ENCODE assay signal across 9 mouse cellular contexts in the genomic region with DNA sequence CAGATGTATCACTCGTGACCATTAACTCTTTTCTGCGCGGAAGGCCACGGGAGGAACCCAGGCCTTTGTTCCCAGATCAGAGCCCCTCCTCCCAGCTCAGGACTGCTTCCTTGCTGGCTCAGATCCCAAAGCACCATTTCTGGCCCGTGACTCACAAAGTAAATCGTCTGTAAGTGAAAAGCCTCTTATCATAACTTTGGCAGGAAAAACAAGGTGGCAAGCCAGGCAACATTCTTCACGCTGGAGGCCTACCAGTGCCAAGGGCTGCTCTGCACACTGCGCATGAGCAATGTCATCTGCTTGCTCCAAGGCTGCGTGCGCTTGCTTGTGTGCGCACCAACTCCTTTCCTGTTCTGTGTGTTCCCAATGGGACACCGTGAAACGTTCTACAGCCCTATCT. TPM values are rescaled to one million over a fixed set of nuclear protein-coding genes. Genes with fewer than 3 reads are reported as not detected.
DNase-seq lines count a peak whose midpoint lies in the region; ATAC-seq and TF ChIP-seq lines count a peak whose summit lies in the region.
"Had no signal": no experiment of that assay in that cellular context is flagged by ENCODE, and none has a peak within 500 bp of the region (broad histone marks: within the 10 kb centered on the region; RNA-seq: fewer than 3 reads in every experiment).

No protein-coding gene starts in this region.

- no peak overlapping the region for H3K4me2 ChIP-seq in midbrain, embryonic 13.5 days (replicated peaks)
- H3K4me2 ChIP-seq in midbrain, embryonic 11.5 days, result no peak overlapping the region
- H3K4me2 ChIP-seq: neural tube, embryonic 12.5 days had no signal

- WGBS in midbrain, embryonic 13.5 days, result 55% methylated on average over 13 of the region's 13 CpGs
- 66% methylated on average over 13 of the region's 13 CpGs for WGBS in midbrain, embryonic 11.5 days
- WGBS in heart, embryonic 10.5 days, result 33% methylated on average over 13 of the region's 13 CpGs
- WGBS in lung, adult 2 months, result 11% methylated on average over 13 of the region's 13 CpGs
- 8% methylated on average over 13 of the region's 13 CpGs for WGBS in small intestine, adult 2 months

- peak; percentile 33; the same call in 1 of the 2 replicates for TF ChIP-seq POLR2A in cortical plate, adult 2 months (IDR thresholded peaks at IDR 0.05; ENCODE audit: extremely low read depth, insufficient read depth, low read length)
- TF ChIP-seq POLR2A in lung, adult 2 months (IDR thresholded peaks at IDR 0.05; ENCODE audit: borderline replicate concordance, extremely low read depth, low read depth, low read length), result peak; percentile 70; the same call in 1 of the 2 replicates
- TF ChIP-seq POLR2A in small intestine, adult 2 months (IDR thresholded peaks at IDR 0.05; ENCODE audit: low read depth, low read length), result no peak

- no peaks in the 10 kb centered on the region for H3K36me3 ChIP-seq in midbrain, embryonic 13.5 days
- no peaks in the 10 kb centered on the region for H3K36me3 ChIP-seq in midbrain, embryonic 11.5 days (ENCODE audit: control insufficient read depth, insufficient read depth, low read length)
- no peaks in the 10 kb centered on the region for H3K36me3 ChIP-seq in heart, embryonic 10.5 days
- no peaks in the 10 kb centered on the region for H3K36me3 ChIP-seq in small intestine, adult 2 months (ENCODE audit: control insufficient read depth, insufficient read depth, low read length)
- H3K36me3 ChIP-seq: neural tube, embryonic 12.5 days had no signal

- TF ChIP-seq CTCF in cortical plate, adult 2 months (IDR thresholded peaks at IDR 0.05; ENCODE audit: extremely low read depth, insufficient read depth, low read length), result no peak
- TF ChIP-seq CTCF in lung, adult 2 months (IDR thresholded peaks at IDR 0.05; ENCODE audit: insufficient read depth, low read length), result no peak
- TF ChIP-seq CTCF in small intestine, adult 2 months (IDR thresholded peaks at IDR 0.05; ENCODE audit: extremely low read depth, insufficient read length, insufficient replicate concordance, low read depth, low read length), result no peak

- no peaks in the 10 kb centered on the region for H3K9me3 ChIP-seq in midbrain, embryonic 13.5 days
- H3K9me3 ChIP-seq in midbrain, embryonic 11.5 days (ENCODE audit: control insufficient read depth, low read length), result no peaks in the 10 kb centered on the region
- no peaks in the 10 kb centered on the region for H3K9me3 ChIP-seq in heart, embryonic 10.5 days
- H3K9me3 ChIP-seq: neural tube, embryonic 12.5 days had no signal

- ATAC-seq in midbrain, embryonic 13.5 days, result no peak
- no peak for ATAC-seq in midbrain, embryonic 11.5 days (ENCODE audit: low FRiP score)

- no peak overlapping the region for H3K4me3 ChIP-seq in midbrain, embryonic 13.5 days (replicated peaks)
- H3K4me3 ChIP-seq in midbrain, embryonic 11.5 days (ENCODE audit: low read depth, low read length), result no peak overlapping the region
- H3K4me3 ChIP-seq in cortical plate, adult 2 months (ENCODE audit: insufficient read depth, low read length), result no peak overlapping the region
- 0 out of 2 replicates have a peak overlapping the region, but pooled peaks have one; percentile 12 for H3K4me3 ChIP-seq in heart, embryonic 10.5 days
- no peak overlapping the region for H3K4me3 ChIP-seq in lung, adult 2 months (replicated peaks; ENCODE audit: extremely low read depth, low read depth, low read length)
- H3K4me3 ChIP-seq in small intestine, adult 2 months (ENCODE audit: low read depth, low read length), result no peak overlapping the region
- H3K4me3 ChIP-seq: neural tube, embryonic 12.5 days had no signal

- H3K9ac ChIP-seq in midbrain, embryonic 13.5 days (replicated peaks), result no peak overlapping the region
- no peak overlapping the region for H3K9ac ChIP-seq in midbrain, embryonic 11.5 days (ENCODE audit: low read length)
- H3K9ac ChIP-seq: neural tube, embryonic 12.5 days had no signal

- peak overlapping the region; percentile 32 for H3K27ac ChIP-seq in midbrain, embryonic 13.5 days
- H3K27ac ChIP-seq in midbrain, embryonic 11.5 days (ENCODE audit: low read depth, low read length), result no peak overlapping the region
- H3K27ac ChIP-seq in cortical plate, adult 2 months (ENCODE audit: insufficient read depth, low read length), result no peak overlapping the region
- peak overlapping the region; percentile 82 for H3K27ac ChIP-seq in heart, embryonic 10.5 days
- H3K27ac ChIP-seq in small intestine, adult 2 months (ENCODE audit: insufficient read depth, low read depth, low read length), result peak overlapping the region; percentile 6; the same call in 1 of the 2 replicates
- H3K27ac ChIP-seq: neural tube, embryonic 12.5 days had no signal

- H3K4me1 ChIP-seq in midbrain, embryonic 13.5 days (replicated peaks), result peaks cover 4% of the 10 kb centered on the region; the same call in 1 of the 2 replicates
- 0 out of 2 replicates have a peak, but pooled peaks cover 3% of the 10 kb centered on the region for H3K4me1 ChIP-seq in midbrain, embryonic 11.5 days (ENCODE audit: control insufficient read depth, insufficient read depth, low read length)
- H3K4me1 ChIP-seq in cortical plate, adult 2 months (ENCODE audit: control insufficient read depth, insufficient read depth, low read length), result peaks cover 2% of the 10 kb centered on the region; the same call in 1 of the 2 replicates
- peaks cover 18% of the 10 kb centered on the region for H3K4me1 ChIP-seq in heart, embryonic 10.5 days
- H3K4me1 ChIP-seq in lung, adult 2 months (ENCODE audit: control insufficient read depth, insufficient read depth, low read length), result peaks cover 6% of the 10 kb centered on the region; the same call in 1 of the 2 replicates
- peaks cover 3% of the 10 kb centered on the region; the same call in 1 of the 2 replicates for H3K4me1 ChIP-seq in small intestine, adult 2 months (ENCODE audit: control insufficient read depth, insufficient read depth, insufficient read length, low read length)

- no peaks in the 10 kb centered on the region for H3K27me3 ChIP-seq in midbrain, embryonic 13.5 days
- H3K27me3 ChIP-seq in midbrain, embryonic 11.5 days (ENCODE audit: control insufficient read depth, insufficient read depth, low read length), result no peaks in the 10 kb centered on the region
- H3K27me3 ChIP-seq in heart, embryonic 10.5 days (ENCODE audit: insufficient read depth, poor library complexity, severe bottlenecking), result peaks cover 7% of the 10 kb centered on the region
- H3K27me3 ChIP-seq in small intestine, adult 2 months (ENCODE audit: control insufficient read depth, insufficient read depth, low read length), result no peaks in the 10 kb centered on the region
- H3K27me3 ChIP-seq: neural tube, embryonic 12.5 days had no signal

- no peak for DNase-seq in midbrain, embryonic 11.5 days (ENCODE audit: low spot score, missing footprints)
- DNase-seq in heart, embryonic 10.5 days (ENCODE audit: low spot score), result peak; percentile 89
- peak; percentile 90 for DNase-seq in kidney, postnatal 14 days
- DNase-seq in lung, adult 2 months, result peak; percentile 89
- DNase-seq in spleen, adult 18-20 months, result no peak

RNA-seq across cellular contexts. Expression of a gene that starts 12.1 kb away (rescaled TPM):
- polyA plus RNA-seq in midbrain, embryonic 13.5 days (2015; fragmentation: Nextera tagmentation; extraction: Ambion mirVana), result 3.1 and 3.8 TPM in 2 replicates
- 5.5 and 6.0 TPM in 2 replicates for polyA plus RNA-seq in midbrain, embryonic 11.5 days (2014; fragmentation: Nextera tagmentation; extraction: Ambion mirVana)
- 6.7 and 7.5 TPM in 2 replicates for polyA plus RNA-seq in cortical plate, adult 2 months (2012; rRNA removed)
- polyA plus RNA-seq in heart, embryonic 10.5 days (2016; fragmentation: Nextera tagmentation; extraction: Ambion mirVana), result 9.5 and 10.2 TPM in 2 replicates
- 29.7 and 36.7 TPM in 2 replicates for polyA plus RNA-seq in lung, adult 2 months (2012; rRNA removed)
- 9.3 and 21.1 TPM in 2 replicates for polyA plus RNA-seq in small intestine, adult 2 months (2012; rRNA removed)

RNA-seq across cellular contexts. Expression of a gene that starts 44.8 kb away (rescaled TPM):
- polyA plus RNA-seq in midbrain, embryonic 13.5 days (2015; fragmentation: Nextera tagmentation; extraction: Ambion mirVana), result 53.9 and 61.4 TPM in 2 replicates
- polyA plus RNA-seq in midbrain, embryonic 11.5 days (2014; fragmentation: Nextera tagmentation; extraction: Ambion mirVana), result 17.1 and 18.8 TPM in 2 replicates
- 295 and 320 TPM in 2 replicates for polyA plus RNA-seq in cortical plate, adult 2 months (2012; rRNA removed)
- polyA plus RNA-seq in heart, embryonic 10.5 days (2016; fragmentation: Nextera tagmentation; extraction: Ambion mirVana), result 18.9 and 27.1 TPM in 2 replicates
- polyA plus RNA-seq in lung, adult 2 months (2012; rRNA removed), result 87.3 and 94.1 TPM in 2 replicates
- polyA plus RNA-seq in small intestine, adult 2 months (2012; rRNA removed), result 11.1 and 19.9 TPM in 2 replicates

RNA-seq across cellular contexts. Expression of a gene that starts 45.3 kb away (rescaled TPM):
- polyA plus RNA-seq in midbrain, embryonic 13.5 days (2015; fragmentation: Nextera tagmentation; extraction: Ambion mirVana), result 0.58 and 1.2 TPM in 2 replicates
- 0.86 TPM in 1 of 2 replicates, not detected in the other for polyA plus RNA-seq in midbrain, embryonic 11.5 days (2014; fragmentation: Nextera tagmentation; extraction: Ambion mirVana)
- 2.4 and 3.0 TPM in 2 replicates for polyA plus RNA-seq in cortical plate, adult 2 months (2012; rRNA removed)
- not detected in 2 replicates for polyA plus RNA-seq in heart, embryonic 10.5 days (2016; fragmentation: Nextera tagmentation; extraction: Ambion mirVana)
- polyA plus RNA-seq in lung, adult 2 months (2012; rRNA removed), result 0.50 and 1.4 TPM in 2 replicates
- 0.23 and 0.63 TPM in 2 replicates for polyA plus RNA-seq in small intestine, adult 2 months (2012; rRNA removed)

Comparison
In these comparisons a context has a peak if more than half of its experiments do, and no peak if none do; other contexts are left out.
1. H3K27ac ChIP-seq: peak in midbrain, embryonic 13.5 days (single experiment), heart, embryonic 10.5 days (single experiment) and small intestine, adult 2 months (single experiment); none in midbrain, embryonic 11.5 days (single experiment) and cortical plate, adult 2 months (single experiment).
2. DNase-seq: peak in heart, embryonic 10.5 days (single experiment), kidney, postnatal 14 days (single experiment) and lung, adult 2 months (single experiment); none in midbrain, embryonic 11.5 days (single experiment) and spleen, adult 18-20 months (0 of 2).